Comparison of ENCODE assay signal across 21 mouse cellular contexts in genomic region chr6:94898881-94899280, GRCm38 (mm10).
"Had no signal": no experiment of that assay in that cellular context is flagged by ENCODE, and none has a peak within 500 bp of the region (broad histone marks: within the 10 kb centered on the region; RNA-seq: fewer than 3 reads in every experiment).

No protein-coding gene starts in this region.

- H3K27ac ChIP-seq: layer of hippocampus, adult 2 months; limb, embryonic 10.5 days; limb, embryonic 13.5 days; liver, embryonic 12.5 days; liver, embryonic 15.5 days; lung, embryonic 15.5 days; macrophage; midbrain, embryonic 12.5 days; midbrain, embryonic 15.5 days; neural tube, embryonic 12.5 days; neural tube, embryonic 15.5 days; stomach, embryonic 15.5 days had no signal

- H3K4me3 ChIP-seq: layer of hippocampus, adult 2 months; limb, embryonic 10.5 days; limb, embryonic 13.5 days; liver, embryonic 12.5 days; liver, embryonic 15.5 days; lung, embryonic 15.5 days; midbrain, embryonic 12.5 days; midbrain, embryonic 15.5 days; neural tube, embryonic 12.5 days; neural tube, embryonic 15.5 days; stomach, embryonic 15.5 days had no signal

- ATAC-seq: intestine, postnatal 0 days; liver, embryonic 12.5 days; midbrain, embryonic 15.5 days had no signal

- H3K4me2 ChIP-seq: limb, embryonic 13.5 days; liver, embryonic 12.5 days; liver, embryonic 15.5 days; lung, embryonic 15.5 days; midbrain, embryonic 12.5 days; midbrain, embryonic 15.5 days; neural tube, embryonic 12.5 days; neural tube, embryonic 15.5 days; stomach, embryonic 15.5 days had no signal

- DNase-seq: layer of hippocampus, adult 9-11 months; liver; lung, adult 18-20 months; right cerebral cortex, adult 18-20 months; right cerebral cortex, postnatal 14 days; right cerebral cortex, postnatal 4 days; spleen, adult 18-20 months; thymus, postnatal 25 days had no signal

- H3K4me1 ChIP-seq: limb, embryonic 10.5 days; limb, embryonic 13.5 days; liver, embryonic 12.5 days; liver, embryonic 15.5 days; lung, embryonic 15.5 days; midbrain, embryonic 12.5 days; midbrain, embryonic 15.5 days; neural tube, embryonic 12.5 days; neural tube, embryonic 15.5 days had no signal

- H3K9me3 ChIP-seq: limb, embryonic 10.5 days; limb, embryonic 13.5 days; liver, embryonic 12.5 days; liver, embryonic 15.5 days; lung, embryonic 15.5 days; midbrain, embryonic 12.5 days; midbrain, embryonic 15.5 days; neural tube, embryonic 12.5 days; neural tube, embryonic 15.5 days; stomach, embryonic 15.5 days had no signal

- H3K27me3 ChIP-seq: limb, embryonic 13.5 days; liver, embryonic 12.5 days; liver, embryonic 15.5 days; lung, embryonic 15.5 days; midbrain, embryonic 12.5 days; midbrain, embryonic 15.5 days; neural tube, embryonic 12.5 days; neural tube, embryonic 15.5 days; stomach, embryonic 15.5 days had no signal

- H3K9ac ChIP-seq: limb, embryonic 13.5 days; liver, embryonic 12.5 days; liver, embryonic 15.5 days; lung, embryonic 15.5 days; midbrain, embryonic 12.5 days; midbrain, embryonic 15.5 days; neural tube, embryonic 12.5 days; neural tube, embryonic 15.5 days; stomach, embryonic 15.5 days had no signal

- H3K36me3 ChIP-seq: limb, embryonic 10.5 days; limb, embryonic 13.5 days; liver, embryonic 12.5 days; liver, embryonic 15.5 days; lung, embryonic 15.5 days; midbrain, embryonic 12.5 days; midbrain, embryonic 15.5 days; neural tube, embryonic 12.5 days; neural tube, embryonic 15.5 days; stomach, embryonic 15.5 days had no signal
